Comparison of ENCODE assay signal across 18 mouse cellular contexts in the genomic region with DNA sequence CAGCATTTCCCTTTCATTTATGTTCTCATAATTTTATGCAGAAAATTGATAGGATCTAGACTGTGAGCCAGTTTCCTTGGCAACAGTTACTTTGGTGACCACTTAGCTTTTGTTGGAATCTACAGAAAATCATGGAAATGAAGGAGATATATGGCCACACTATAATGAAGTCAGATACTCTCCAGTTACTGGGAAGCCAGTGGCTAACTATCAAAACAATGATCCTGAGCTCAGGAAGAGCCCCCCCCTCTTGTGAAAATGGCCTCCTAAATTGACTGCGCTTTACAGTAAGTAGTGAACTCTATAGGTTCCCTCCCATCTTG.
A peak's percentile ranks its signal among the peaks of the same experiment; 100 is the strongest.
DNase-seq lines count a peak whose midpoint lies in the region; ATAC-seq and TF ChIP-seq lines count a peak whose summit lies in the region.
"Had no signal": no experiment of that assay in that cellular context is flagged by ENCODE, and none has a peak within 500 bp of the region (broad histone marks: within the 10 kb centered on the region; RNA-seq: fewer than 3 reads in every experiment).

No protein-coding gene starts in this region.

- H3K4me3 ChIP-seq in midbrain, embryonic 11.5 days (ENCODE audit: low read depth, low read length): no peak overlapping the region
- H3K4me3 ChIP-seq in midbrain, embryonic 10.5 days: no peak overlapping the region
- no peak overlapping the region for H3K4me3 ChIP-seq in forebrain, postnatal 0 days (ENCODE audit: low read depth, low read length)
- no peak overlapping the region for H3K4me3 ChIP-seq in midbrain, embryonic 12.5 days
- no peak overlapping the region for H3K4me3 ChIP-seq in neural tube, embryonic 15.5 days (replicated peaks)
- H3K4me3 ChIP-seq: embryonic facial prominence, embryonic 10.5 days; erythroblast, embryonic 14.5 days; heart, adult 2 months; kidney, embryonic 15.5 days; lung, embryonic 15.5 days had no signal

- no peak for TF ChIP-seq CTCF in forebrain, postnatal 0 days (IDR thresholded peaks at IDR 0.05; ENCODE audit: low read depth)

- ATAC-seq in midbrain, embryonic 11.5 days (ENCODE audit: low FRiP score): peak; percentile 82
- peak; percentile 89 for ATAC-seq in forebrain, postnatal 0 days
- peak; percentile 85 for ATAC-seq in midbrain, embryonic 12.5 days (ENCODE audit: low FRiP score, low read depth)
- peak; percentile 50; the same call in 1 of the 2 replicates for ATAC-seq in neural tube, embryonic 15.5 days (ENCODE audit: low FRiP score)
- ATAC-seq: CD4-positive, CD25-positive, alpha-beta regulatory T cell, adult 4 months; inflammation-experienced regulatory T-cells, adult 6 months had no signal

- no peaks in the 10 kb centered on the region for H3K9me3 ChIP-seq in midbrain, embryonic 11.5 days (ENCODE audit: control insufficient read depth, low read length)
- H3K9me3 ChIP-seq in midbrain, embryonic 10.5 days (replicated peaks): no peaks in the 10 kb centered on the region
- H3K9me3 ChIP-seq in forebrain, postnatal 0 days (ENCODE audit: low read length): no peaks in the 10 kb centered on the region
- no peaks in the 10 kb centered on the region for H3K9me3 ChIP-seq in midbrain, embryonic 12.5 days
- H3K9me3 ChIP-seq in neural tube, embryonic 15.5 days (replicated peaks): no peaks in the 10 kb centered on the region
- H3K9me3 ChIP-seq: embryonic facial prominence, embryonic 10.5 days; kidney, embryonic 15.5 days; lung, embryonic 15.5 days had no signal

- 97% methylated on average over 1 of the region's 1 CpGs for WGBS in midbrain, embryonic 11.5 days
- 93% methylated on average over 1 of the region's 1 CpGs for WGBS in midbrain, embryonic 10.5 days
- 83% methylated on average over 1 of the region's 1 CpGs for WGBS in forebrain, postnatal 0 days
- WGBS in midbrain, embryonic 12.5 days: 89% methylated on average over 1 of the region's 1 CpGs
- 72% methylated on average over 1 of the region's 1 CpGs for WGBS in neural tube, embryonic 15.5 days

- no peak overlapping the region for H3K9ac ChIP-seq in midbrain, embryonic 11.5 days (ENCODE audit: low read length)
- no peak overlapping the region for H3K9ac ChIP-seq in forebrain, postnatal 0 days
- H3K9ac ChIP-seq in midbrain, embryonic 12.5 days (replicated peaks): no peak overlapping the region
- H3K9ac ChIP-seq in neural tube, embryonic 15.5 days (replicated peaks): no peak overlapping the region
- H3K9ac ChIP-seq: kidney, embryonic 15.5 days; lung, embryonic 15.5 days had no signal

- no peak overlapping the region for H3K4me2 ChIP-seq in midbrain, embryonic 11.5 days
- no peak overlapping the region for H3K4me2 ChIP-seq in forebrain, postnatal 0 days (ENCODE audit: low read depth)
- no peak overlapping the region for H3K4me2 ChIP-seq in midbrain, embryonic 12.5 days (replicated peaks)
- H3K4me2 ChIP-seq in neural tube, embryonic 15.5 days: no peak overlapping the region
- H3K4me2 ChIP-seq: kidney, embryonic 15.5 days; lung, embryonic 15.5 days had no signal

- H3K36me3 ChIP-seq in midbrain, embryonic 11.5 days (ENCODE audit: control insufficient read depth, insufficient read depth, low read length): no peaks in the 10 kb centered on the region
- H3K36me3 ChIP-seq in midbrain, embryonic 10.5 days: no peaks in the 10 kb centered on the region
- H3K36me3 ChIP-seq in forebrain, postnatal 0 days (ENCODE audit: insufficient read depth): no peaks in the 10 kb centered on the region
- H3K36me3 ChIP-seq in midbrain, embryonic 12.5 days: no peaks in the 10 kb centered on the region
- no peaks in the 10 kb centered on the region for H3K36me3 ChIP-seq in neural tube, embryonic 15.5 days
- H3K36me3 ChIP-seq: embryonic facial prominence, embryonic 10.5 days; kidney, embryonic 15.5 days; lung, embryonic 15.5 days had no signal

- peaks cover 5% of the 10 kb centered on the region; the same call in 1 of the 2 replicates for H3K4me1 ChIP-seq in midbrain, embryonic 11.5 days (ENCODE audit: control insufficient read depth, insufficient read depth, low read length)
- peaks cover 9% of the 10 kb centered on the region for H3K4me1 ChIP-seq in midbrain, embryonic 10.5 days
- H3K4me1 ChIP-seq in forebrain, postnatal 0 days (ENCODE audit: insufficient read depth): 0 out of 2 replicates have a peak, but pooled peaks cover 8% of the 10 kb centered on the region
- H3K4me1 ChIP-seq in midbrain, embryonic 12.5 days: 0 out of 2 replicates have a peak, but pooled peaks cover 7% of the 10 kb centered on the region
- H3K4me1 ChIP-seq in neural tube, embryonic 15.5 days: no peaks in the 10 kb centered on the region
- H3K4me1 ChIP-seq: embryonic facial prominence, embryonic 10.5 days; kidney, embryonic 15.5 days; lung, embryonic 15.5 days had no signal

- H3K27ac ChIP-seq in midbrain, embryonic 11.5 days (ENCODE audit: low read depth, low read length): no peak overlapping the region
- H3K27ac ChIP-seq in midbrain, embryonic 10.5 days (replicated peaks): no peak overlapping the region
- H3K27ac ChIP-seq in forebrain, postnatal 0 days (ENCODE audit: low read depth, low read length): peak overlapping the region; percentile 64
- H3K27ac ChIP-seq in midbrain, embryonic 12.5 days (replicated peaks): no peak overlapping the region
- H3K27ac ChIP-seq in neural tube, embryonic 15.5 days (replicated peaks): no peak overlapping the region
- H3K27ac ChIP-seq: embryonic facial prominence, embryonic 10.5 days; heart, adult 2 months; kidney, embryonic 15.5 days; lung, embryonic 15.5 days had no signal

- peak; percentile 88 for DNase-seq in midbrain, embryonic 11.5 days (ENCODE audit: low spot score, missing footprints)
- no peak for DNase-seq in midbrain, embryonic 10.5 days (ENCODE audit: low spot score)
- DNase-seq in forebrain, postnatal 0 days: no peak
- DNase-seq in lung, adult 18-20 months: no peak
- DNase-seq in MN1 (ENCODE audit: low spot score): no peak
- DNase-seq in kidney, adult 11 months: no peak
- DNase-seq: adrenal gland, postnatal 14 days; cerebellum, postnatal 14 days; heart, adult 2 months; thymus, postnatal 36 days had no signal

- no peaks in the 10 kb centered on the region for H3K27me3 ChIP-seq in midbrain, embryonic 11.5 days (ENCODE audit: control insufficient read depth, insufficient read depth, low read length)
- no peaks in the 10 kb centered on the region for H3K27me3 ChIP-seq in midbrain, embryonic 10.5 days (ENCODE audit: low read depth, poor library complexity, severe bottlenecking)
- H3K27me3 ChIP-seq in forebrain, postnatal 0 days (ENCODE audit: insufficient read depth, low read length): no peaks in the 10 kb centered on the region
- no peaks in the 10 kb centered on the region for H3K27me3 ChIP-seq in midbrain, embryonic 12.5 days
- no peaks in the 10 kb centered on the region for H3K27me3 ChIP-seq in neural tube, embryonic 15.5 days (replicated peaks)
- H3K27me3 ChIP-seq: kidney, embryonic 15.5 days; lung, embryonic 15.5 days had no signal
